8 mouse cellular contexts compared by ENCODE assay signal in genomic region chr3:51195321-51195720, GRCm38 (mm10). TPM values are rescaled to one million over a fixed set of nuclear protein-coding genes. Genes with fewer than 3 reads are reported as not detected.
A peak's percentile ranks its signal among the peaks of the same experiment; 100 is the strongest.
DNase-seq lines count a peak whose midpoint lies in the region; ATAC-seq lines count a peak whose summit lies in the region.

No protein-coding gene starts in this region.

- H3K36me3 ChIP-seq in intestine, embryonic 15.5 days: no peaks in the 10 kb centered on the region
- H3K36me3 ChIP-seq in neural tube, embryonic 13.5 days: no peaks in the 10 kb centered on the region

- H3K27ac ChIP-seq in intestine, embryonic 15.5 days: no peak overlapping the region
- no peak overlapping the region for H3K27ac ChIP-seq in neural tube, embryonic 13.5 days (replicated peaks)

- peak overlapping the region; percentile 40 for H3K4me2 ChIP-seq in intestine, embryonic 15.5 days (replicated peaks)
- H3K4me2 ChIP-seq in neural tube, embryonic 13.5 days: peak overlapping the region; percentile 18; the same call in 1 of the 2 replicates

- peak; percentile 39 for DNase-seq in embryo, embryonic 11 days
- DNase-seq in embryo, embryonic 9.5 days (ENCODE audit: extremely low spot score): no peak
- DNase-seq in brain, adult 2 months (ENCODE audit: low read depth, low spot score): peak; percentile 97
- peak; percentile 73 for DNase-seq in gastrocnemius, postnatal 25 days
- peak; percentile 18 for DNase-seq in liver
- no peak for DNase-seq in cerebellum, postnatal 14 days

- no peaks in the 10 kb centered on the region for H3K9me3 ChIP-seq in intestine, embryonic 15.5 days
- no peaks in the 10 kb centered on the region for H3K9me3 ChIP-seq in neural tube, embryonic 13.5 days

- 0 out of 2 replicates have a peak, but pooled peaks cover 2% of the 10 kb centered on the region for H3K4me1 ChIP-seq in intestine, embryonic 15.5 days (replicated peaks)
- H3K4me1 ChIP-seq in neural tube, embryonic 13.5 days (replicated peaks): 0 out of 2 replicates have a peak, but pooled peaks cover 5% of the 10 kb centered on the region

- H3K4me3 ChIP-seq in intestine, embryonic 15.5 days (replicated peaks): no peak overlapping the region
- no peak overlapping the region for H3K4me3 ChIP-seq in neural tube, embryonic 13.5 days

- H3K9ac ChIP-seq in intestine, embryonic 15.5 days: no peak overlapping the region
- H3K9ac ChIP-seq in neural tube, embryonic 13.5 days: no peak overlapping the region

- peak; percentile 49; the same call in 1 of the 2 replicates for ATAC-seq in intestine, embryonic 15.5 days
- no peak; the same call in 1 of the 2 replicates for ATAC-seq in neural tube, embryonic 13.5 days (ENCODE audit: low read depth)

- WGBS in intestine, embryonic 15.5 days: 35% methylated on average over 8 of the region's 8 CpGs
- 59% methylated on average over 8 of the region's 8 CpGs for WGBS in neural tube, embryonic 13.5 days

- no peaks in the 10 kb centered on the region for H3K27me3 ChIP-seq in intestine, embryonic 15.5 days (replicated peaks)
- H3K27me3 ChIP-seq in neural tube, embryonic 13.5 days: no peaks in the 10 kb centered on the region

RNA-seq across cellular contexts. Expression of gene Noct, which starts 28.9 kb away (rescaled TPM):
- 10 to 100 TPM; 23.0 to 29.3 TPM for total RNA-seq in gastrocnemius, postnatal 25 days (2021)
- polyA plus RNA-seq in intestine, embryonic 15.5 days (2015; fragmentation: Nextera tagmentation; extraction: Ambion mirVana): 7.0 and 7.4 TPM in 2 replicates
- 21.5 and 22.8 TPM in 2 replicates for polyA plus RNA-seq in neural tube, embryonic 13.5 days (2015; fragmentation: Nextera tagmentation; extraction: Ambion mirVana)

Comparison
In these comparisons a context has a peak if more than half of its experiments do, and no peak if none do; other contexts are left out.
1. DNase-seq: peak in embryo, embryonic 11 days (single experiment), brain, adult 2 months (single experiment), gastrocnemius, postnatal 25 days (single experiment) and liver (single experiment); none in embryo, embryonic 9.5 days (single experiment) and cerebellum, postnatal 14 days (0 of 2).